Mouse (Mus musculus) thymus, adult 2 months (tissue): ENCODE measurements around the gene Foxf1.

Experiments
- CTCF ChIP-seq: fragments of 200-500 bp; IDR thresholded peaks from 2 replicates; pipeline ENCODE4 v1.5.1; 2012; ENCODE audit warnings: mild to moderate bottlenecking, control low read depth, low read length, moderate library complexity, borderline replicate concordance; ENCODE audit not compliant: control insufficient read depth, poor library complexity, insufficient read depth; ENCODE audit errors: extremely low read depth
- POLR2A ChIP-seq: fragments of 200-500 bp; IDR thresholded peaks from 2 replicates; pipeline ENCODE4 v1.6.1; 2012; ENCODE audit warnings: mild to moderate bottlenecking, low read length, control low read depth, moderate library complexity; ENCODE audit not compliant: control insufficient read depth, poor library complexity, insufficient read depth; ENCODE audit errors: extremely low read depth

GRCm38 (mm10) chr8:121047441-121047840, 36.7 kb upstream of the Foxf1 start:
- TF ChIP-seq CTCF (peak; percentile 69; the same call in 1 of the 2 replicates), POLR2A (no peak)
